Comparison of ENCODE assay signal across 23 mouse cellular contexts in the genomic region with DNA sequence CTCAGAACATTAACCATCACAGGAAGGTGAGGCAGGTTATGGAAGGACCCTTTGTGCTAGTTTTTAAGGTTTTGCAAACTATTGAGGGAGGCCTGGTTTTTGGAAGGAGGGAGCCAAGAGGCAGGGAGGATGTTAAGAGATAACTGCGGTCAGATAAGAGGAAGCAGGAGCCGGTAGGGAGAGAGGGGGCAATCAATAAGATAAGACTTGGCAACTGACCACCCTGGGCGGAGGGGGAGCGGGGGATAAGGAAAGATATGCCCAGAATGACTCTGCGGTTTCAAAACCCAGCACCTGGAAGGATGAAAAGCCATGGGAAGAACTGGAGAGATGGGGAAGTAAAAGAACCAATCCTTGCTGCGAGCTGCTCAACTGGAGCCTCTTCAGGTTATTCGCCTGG.
"Had no signal": no experiment of that assay in that cellular context is flagged by ENCODE, and none has a peak within 500 bp of the region (broad histone marks: within the 10 kb centered on the region; RNA-seq: fewer than 3 reads in every experiment).

No protein-coding gene starts in this region.

- H3K36me3 ChIP-seq: heart, embryonic 13.5 days; heart, embryonic 15.5 days; hindbrain, embryonic 13.5 days; hindbrain, embryonic 15.5 days; limb, embryonic 10.5 days; limb, embryonic 12.5 days; liver, embryonic 13.5 days had no signal

- DNase-seq: gastrocnemius, postnatal 10 days; gastrocnemius, postnatal 25 days; heart, adult 11 months; heart, adult 2 months; heart, postnatal 14 days; heart, postnatal 36 days; kidney, adult 11 months; kidney, adult 8-10 months; kidney, postnatal 10 days; kidney, postnatal 25 days; kidney, postnatal 4 days; liver; liver, embryonic 13.5 days had no signal

- H3K4me1 ChIP-seq: heart, embryonic 15.5 days; hindbrain, embryonic 13.5 days; hindbrain, embryonic 15.5 days; limb, embryonic 10.5 days; limb, embryonic 12.5 days had no signal

- H3K27me3 ChIP-seq: heart, embryonic 15.5 days; hindbrain, embryonic 13.5 days; hindbrain, embryonic 15.5 days; limb, embryonic 12.5 days; liver, embryonic 13.5 days had no signal

- H3K9ac ChIP-seq: heart, embryonic 13.5 days; heart, embryonic 15.5 days; hindbrain, embryonic 13.5 days; hindbrain, embryonic 15.5 days; limb, embryonic 12.5 days; liver, embryonic 13.5 days had no signal

- H3K4me3 ChIP-seq: heart, adult 2 months; heart, embryonic 13.5 days; heart, embryonic 15.5 days; hindbrain, embryonic 13.5 days; hindbrain, embryonic 15.5 days; layer of hippocampus, adult 2 months; left cerebral cortex, adult 2 months; limb, embryonic 10.5 days; limb, embryonic 12.5 days; liver, embryonic 13.5 days had no signal

- H3K9me3 ChIP-seq: heart, embryonic 13.5 days; heart, embryonic 15.5 days; hindbrain, embryonic 13.5 days; hindbrain, embryonic 15.5 days; limb, embryonic 10.5 days; limb, embryonic 12.5 days; liver, embryonic 13.5 days had no signal

- H3K27ac ChIP-seq: heart, adult 2 months; heart, embryonic 13.5 days; heart, embryonic 15.5 days; hindbrain, embryonic 13.5 days; hindbrain, embryonic 15.5 days; hindbrain, postnatal 0 days; layer of hippocampus, adult 2 months; left cerebral cortex, adult 2 months; limb, embryonic 10.5 days; limb, embryonic 12.5 days; liver, embryonic 13.5 days had no signal

- ATAC-seq: hindbrain, postnatal 0 days; intestine, embryonic 16.5 days had no signal
